Mouse (Mus musculus) neural tube, embryonic 15.5 days (tissue): ENCODE measurements at regions not wholly inside any gene's neighbourhood (a gene's known extent, or its start where the extent isn't known, plus 50 kb on each side); places are given as distances from the start of the nearest gene placed in this dataset.
A peak's percentile ranks its signal among the peaks of the same experiment; 100 is the strongest.
"Not testable (repeated sequence)": the region's sequence is repeated elsewhere in the genome, so short reads cannot be mapped to it uniquely, and the experiment has no call there.

Experiments
- ATAC-seq: fragments of 200-750 bp; cut with Nextera tagmentation; 2 replicates; pipeline ENCODE4 v1.8.0; 2017; ENCODE audit warnings: mild to moderate bottlenecking, moderate TSS enrichment, moderate library complexity; ENCODE audit not compliant: low FRiP score
- H3K27ac ChIP-seq: fragments of 300-500 bp; sonication (generic); replicated peaks from 2 replicates; pipeline ENCODE4 v1.5.1; 2015; ENCODE audit warnings: mild to moderate bottlenecking, inconsistent platforms
- H3K27me3 ChIP-seq: fragments of 300-500 bp; sonication (generic); replicated peaks from 2 replicates; pipeline ENCODE4 v1.6.1; 2015; ENCODE audit warnings: inconsistent platforms
- H3K36me3 ChIP-seq: fragments of 300-500 bp; sonication (generic); 2 replicates; pipeline ENCODE4 v1.6.1; 2015; ENCODE audit warnings: inconsistent platforms
- H3K4me1 ChIP-seq: fragments of 300-500 bp; sonication (generic); 2 replicates; pipeline ENCODE4 v1.6.1; 2015; ENCODE audit warnings: inconsistent platforms
- H3K4me2 ChIP-seq: fragments of 300-500 bp; sonication (generic); 2 replicates; pipeline ENCODE4 v1.6.1; 2015; ENCODE audit warnings: inconsistent platforms, mild to moderate bottlenecking, moderate library complexity
- H3K4me3 ChIP-seq: fragments of 300-500 bp; sonication (generic); replicated peaks from 2 replicates; pipeline ENCODE4 v1.5.1; 2015; ENCODE audit warnings: mild to moderate bottlenecking, inconsistent platforms
- H3K9ac ChIP-seq: fragments of 300-500 bp; sonication (generic); replicated peaks from 2 replicates; pipeline ENCODE4 v1.6.1; 2015; ENCODE audit warnings: mild to moderate bottlenecking, inconsistent platforms
- H3K9me3 ChIP-seq: fragments of 300-500 bp; sonication (generic); replicated peaks from 2 replicates; pipeline ENCODE4 v1.6.1; 2016; ENCODE audit warnings: inconsistent platforms
- WGBS: fragments of 180-500 bp; shearing (Covaris S2); methylation state at CpG from one replicate; pipeline ENCODE4 v1.1.7; 2015; ENCODE audit warnings: mixed read lengths; 5-methylcytosine and 5-hydroxymethylcytosine counted together

- Histone ChIP-seq H3K27me3 (no peaks in the 10 kb centered on the region), H3K9ac (no peak overlapping the region), H3K4me2 (no peak overlapping the region), H3K27ac (no peak overlapping the region), H3K9me3 (no peaks in the 10 kb centered on the region), H3K4me1 (no peaks in the 10 kb centered on the region), H3K4me3 (no peak overlapping the region), H3K36me3 (no peaks in the 10 kb centered on the region)
- ATAC-seq = no peak
- 79% methylated on average over 3 of the region's 3 CpGs for WGBS
These were observed 253.6 kb upstream of the Tram1l1 start for GRCm38 (mm10) chr3:124067061-124067460.

GRCm38 (mm10) chr3:124067538-124067937 is 253.1 kb upstream of the Tram1l1 start:
- no peaks in the 10 kb centered on the region for H3K27me3 ChIP-seq
- 80% methylated on average over 2 of the region's 2 CpGs for WGBS
- no peak for ATAC-seq
- no peaks in the 10 kb centered on the region for H3K4me1 ChIP-seq
- no peak overlapping the region for H3K4me3 ChIP-seq
- no peaks in the 10 kb centered on the region for H3K9me3 ChIP-seq
- H3K4me2 ChIP-seq = no peak overlapping the region
- H3K27ac ChIP-seq = no peak overlapping the region
- no peak overlapping the region for H3K9ac ChIP-seq
- H3K36me3 ChIP-seq = no peaks in the 10 kb centered on the region

GRCm38 (mm10) chr3:124067971-124068370 is 252.7 kb upstream of the Tram1l1 start:
- ATAC-seq = no peak
- Histone ChIP-seq H3K9ac (no peak overlapping the region), H3K9me3 (no peaks in the 10 kb centered on the region), H3K36me3 (no peaks in the 10 kb centered on the region), H3K4me3 (no peak overlapping the region), H3K4me1 (no peaks in the 10 kb centered on the region), H3K27ac (no peak overlapping the region), H3K27me3 (no peaks in the 10 kb centered on the region), H3K4me2 (no peak overlapping the region)
- 80% methylated on average over 1 of the region's 1 CpGs for WGBS

GRCm38 (mm10) chr3:124069182-124069581 is 251.5 kb upstream of the Tram1l1 start:
- no peak overlapping the region for H3K4me2 ChIP-seq
- H3K9me3 ChIP-seq = no peaks in the 10 kb centered on the region
- H3K36me3 ChIP-seq = no peaks in the 10 kb centered on the region
- 70% methylated on average over 1 of the region's 1 CpGs for WGBS
- no peak for ATAC-seq
- no peaks in the 10 kb centered on the region for H3K4me1 ChIP-seq
- H3K4me3 ChIP-seq = no peak overlapping the region
- no peaks in the 10 kb centered on the region for H3K27me3 ChIP-seq
- H3K9ac ChIP-seq = no peak overlapping the region
- H3K27ac ChIP-seq = no peak overlapping the region

- H3K36me3 ChIP-seq = no peaks in the 10 kb centered on the region
- H3K4me3 ChIP-seq = no peak overlapping the region
- no peaks in the 10 kb centered on the region for H3K9me3 ChIP-seq
- H3K9ac ChIP-seq = no peak overlapping the region
- H3K4me2 ChIP-seq = no peak overlapping the region
- H3K4me1 ChIP-seq = peaks cover 5% of the 10 kb centered on the region; the same call in 1 of the 2 replicates
- 55% methylated on average over 6 of the region's 6 CpGs for WGBS
- ATAC-seq = peak; percentile 47; the same call in 1 of the 2 replicates
- 0 out of 2 replicates have a peak overlapping the region, but pooled peaks have one; percentile 41 for H3K27ac ChIP-seq
- no peaks in the 10 kb centered on the region for H3K27me3 ChIP-seq
These were observed 244.6 kb upstream of the Tram1l1 start for GRCm38 (mm10) chr3:124075974-124076606.

GRCm38 (mm10) chr3:124092404-124093121 is 228.1 kb upstream of the Tram1l1 start:
- no peak for ATAC-seq
- Histone ChIP-seq H3K4me3 (no peak overlapping the region), H3K27ac (no peak overlapping the region), H3K27me3 (no peaks in the 10 kb centered on the region), H3K9me3 (no peaks in the 10 kb centered on the region), H3K4me2 (no peak overlapping the region), H3K36me3 (no peaks in the 10 kb centered on the region), H3K9ac (no peak overlapping the region), H3K4me1 (no peaks in the 10 kb centered on the region)
- 77% methylated on average over 9 of the region's 9 CpGs for WGBS

GRCm38 (mm10) chr3:124113995-124114394 is 206.7 kb upstream of the Tram1l1 start:
- WGBS = 70% methylated on average over 1 of the region's 1 CpGs
- H3K4me3 ChIP-seq = no peak overlapping the region
- H3K27ac ChIP-seq = no peak overlapping the region
- H3K9ac ChIP-seq = no peak overlapping the region
- H3K4me2 ChIP-seq = no peak overlapping the region
- ATAC-seq = no peak
- H3K9me3 ChIP-seq = no peaks in the 10 kb centered on the region
- H3K36me3 ChIP-seq = no peaks in the 10 kb centered on the region
- no peaks in the 10 kb centered on the region for H3K27me3 ChIP-seq
- no peaks in the 10 kb centered on the region for H3K4me1 ChIP-seq

GRCm38 (mm10) chr3:124156255-124156654 is 164.4 kb upstream of the Tram1l1 start:
- Histone ChIP-seq H3K4me2 (no peak overlapping the region), H3K9ac (no peak overlapping the region), H3K36me3 (no peaks in the 10 kb centered on the region), H3K9me3 (no peaks in the 10 kb centered on the region), H3K4me3 (no peak overlapping the region), H3K4me1 (no peaks in the 10 kb centered on the region), H3K27ac (no peak overlapping the region), H3K27me3 (no peaks in the 10 kb centered on the region)
- 46% methylated on average over 2 of the region's 2 CpGs for WGBS
- ATAC-seq = no peak

GRCm38 (mm10) chr3:124157858-124158655 is 162.6 kb upstream of the Tram1l1 start:
- 82% methylated on average over 6 of the region's 6 CpGs for WGBS
- Histone ChIP-seq H3K9me3 (no peaks in the 10 kb centered on the region), H3K27me3 (no peaks in the 10 kb centered on the region), H3K4me2 (no peak overlapping the region), H3K4me3 (no peak overlapping the region), H3K9ac (no peak overlapping the region), H3K36me3 (no peaks in the 10 kb centered on the region), H3K27ac (no peak overlapping the region), H3K4me1 (no peaks in the 10 kb centered on the region)
- no peak for ATAC-seq

- H3K36me3 ChIP-seq, H3K4me1 ChIP-seq, H3K9ac ChIP-seq, H3K27ac ChIP-seq, ATAC-seq, H3K9me3 ChIP-seq, H3K27me3 ChIP-seq, H3K4me3 ChIP-seq, H3K4me2 ChIP-seq: not testable (repeated sequence)
- WGBS = 73% methylated on average over 6 of the region's 6 CpGs
These were observed 127.3 kb upstream of the Tram1l1 start for GRCm38 (mm10) chr3:124193331-124193730.

GRCm38 (mm10) chr3:124200226-124200940 is 120.3 kb upstream of the Tram1l1 start:
- 89% methylated on average over 9 of the region's 9 CpGs for WGBS
- H3K9me3 ChIP-seq, ATAC-seq: not testable (repeated sequence)

More at GRCm38 (mm10) chr3:124200226-124200940, 120.3 kb upstream of the Tram1l1 start:
- H3K4me2 ChIP-seq, H3K4me3 ChIP-seq, H3K36me3 ChIP-seq, H3K27me3 ChIP-seq, H3K4me1 ChIP-seq, H3K27ac ChIP-seq, H3K9ac ChIP-seq: not testable (repeated sequence)
